In genomic region chr3:6106659-6107058, GRCm38 (mm10) we compare ENCODE assay signal across 10 mouse cellular contexts.
DNase-seq lines count a peak whose midpoint lies in the region; ATAC-seq lines count a peak whose summit lies in the region.
"Had no signal": no experiment of that assay in that cellular context is flagged by ENCODE, and none has a peak within 500 bp of the region (broad histone marks: within the 10 kb centered on the region; RNA-seq: fewer than 3 reads in every experiment).

No protein-coding gene starts in this region.

- no peaks in the 10 kb centered on the region for H3K36me3 ChIP-seq in midbrain, embryonic 11.5 days (ENCODE audit: control insufficient read depth, insufficient read depth, low read length)
- no peaks in the 10 kb centered on the region for H3K36me3 ChIP-seq in midbrain, embryonic 10.5 days
- no peaks in the 10 kb centered on the region for H3K36me3 ChIP-seq in midbrain, embryonic 16.5 days (ENCODE audit: control insufficient read depth, insufficient read depth, low read length)
- H3K36me3 ChIP-seq: heart, embryonic 13.5 days; neural tube, embryonic 13.5 days had no signal

- 8% methylated on average over 2 of the region's 2 CpGs for WGBS in midbrain, embryonic 11.5 days
- 18% methylated on average over 2 of the region's 2 CpGs for WGBS in midbrain, embryonic 10.5 days
- WGBS in midbrain, embryonic 16.5 days = 5% methylated on average over 2 of the region's 2 CpGs

- no peaks in the 10 kb centered on the region for H3K4me1 ChIP-seq in midbrain, embryonic 11.5 days (ENCODE audit: control insufficient read depth, insufficient read depth, low read length)
- no peaks in the 10 kb centered on the region for H3K4me1 ChIP-seq in midbrain, embryonic 10.5 days
- H3K4me1 ChIP-seq in midbrain, embryonic 16.5 days (ENCODE audit: control insufficient read depth, insufficient read depth, low read length) = no peaks in the 10 kb centered on the region
- H3K4me1 ChIP-seq: heart, embryonic 13.5 days had no signal

- H3K27ac ChIP-seq in midbrain, embryonic 11.5 days (ENCODE audit: low read depth, low read length) = no peak overlapping the region
- H3K27ac ChIP-seq in midbrain, embryonic 10.5 days (replicated peaks) = no peak overlapping the region
- H3K27ac ChIP-seq in midbrain, embryonic 16.5 days (ENCODE audit: low read length) = no peak overlapping the region
- H3K27ac ChIP-seq: heart, embryonic 13.5 days; neural tube, embryonic 13.5 days had no signal

- no peak overlapping the region for H3K4me2 ChIP-seq in midbrain, embryonic 11.5 days
- H3K4me2 ChIP-seq in midbrain, embryonic 16.5 days (ENCODE audit: low read length) = no peak overlapping the region
- H3K4me2 ChIP-seq: heart, embryonic 13.5 days; neural tube, embryonic 13.5 days had no signal

- no peaks in the 10 kb centered on the region for H3K9me3 ChIP-seq in midbrain, embryonic 11.5 days (ENCODE audit: control insufficient read depth, low read length)
- H3K9me3 ChIP-seq in midbrain, embryonic 10.5 days (replicated peaks) = no peaks in the 10 kb centered on the region
- no peaks in the 10 kb centered on the region for H3K9me3 ChIP-seq in midbrain, embryonic 16.5 days (replicated peaks; ENCODE audit: control insufficient read depth, low read length, poor library complexity, severe bottlenecking)
- H3K9me3 ChIP-seq: heart, embryonic 13.5 days; neural tube, embryonic 13.5 days had no signal

- 0 out of 2 replicates have a peak, but pooled peaks have one; percentile 67 for ATAC-seq in frontal cortex, adult (ENCODE audit: low TSS enrichment)
- peak; percentile 82 for ATAC-seq in midbrain, embryonic 11.5 days (ENCODE audit: low FRiP score)
- ATAC-seq in midbrain, embryonic 16.5 days = peak; percentile 78

- H3K27me3 ChIP-seq in midbrain, embryonic 11.5 days (ENCODE audit: control insufficient read depth, insufficient read depth, low read length) = no peaks in the 10 kb centered on the region
- H3K27me3 ChIP-seq in midbrain, embryonic 10.5 days (ENCODE audit: low read depth, poor library complexity, severe bottlenecking) = no peaks in the 10 kb centered on the region
- no peaks in the 10 kb centered on the region for H3K27me3 ChIP-seq in midbrain, embryonic 16.5 days (ENCODE audit: control insufficient read depth, insufficient read depth, low read depth, low read length)
- H3K27me3 ChIP-seq: heart, embryonic 13.5 days; neural tube, embryonic 13.5 days had no signal

- no peak for DNase-seq in frontal cortex, postnatal 36 days (ENCODE audit: low spot score in 2 of 2)
- peak; percentile 86 for DNase-seq in midbrain, embryonic 11.5 days (ENCODE audit: low spot score, missing footprints)
- no peak for DNase-seq in midbrain, embryonic 10.5 days (ENCODE audit: low spot score)
- peak; percentile 63 for DNase-seq in forelimb bud, embryonic 11.5 days (ENCODE audit: low read depth, low spot score)
- DNase-seq in gastrocnemius, postnatal 4 days (ENCODE audit: low spot score in 2 of 2) = no peak
- no peak for DNase-seq in kidney, postnatal 14 days

- H3K4me3 ChIP-seq in midbrain, embryonic 11.5 days (ENCODE audit: low read depth, low read length) = no peak overlapping the region
- H3K4me3 ChIP-seq in midbrain, embryonic 10.5 days = no peak overlapping the region
- no peak overlapping the region for H3K4me3 ChIP-seq in midbrain, embryonic 16.5 days (ENCODE audit: low read depth, low read length)
- H3K4me3 ChIP-seq: heart, embryonic 13.5 days; neural tube, embryonic 13.5 days had no signal

- no peak overlapping the region for H3K9ac ChIP-seq in midbrain, embryonic 11.5 days (ENCODE audit: low read length)
- H3K9ac ChIP-seq in midbrain, embryonic 16.5 days (ENCODE audit: low read depth, low read length) = no peak overlapping the region
- H3K9ac ChIP-seq: heart, embryonic 13.5 days; neural tube, embryonic 13.5 days had no signal

Comparison
In these comparisons a context has a peak if more than half of its experiments do, and no peak if none do; other contexts are left out.
1. DNase-seq: peak in midbrain, embryonic 11.5 days (single experiment) and forelimb bud, embryonic 11.5 days (single experiment); none in frontal cortex, postnatal 36 days (0 of 2), midbrain, embryonic 10.5 days (single experiment), gastrocnemius, postnatal 4 days (0 of 2) and kidney, postnatal 14 days (single experiment).
2. Peak in every context shown above with its lines, with median percentiles within 50 percentile points of each other: ATAC-seq.